Mouse (Mus musculus): ENCODE measurements around the gene Dysf. TPM values are rescaled to one million over a fixed set of nuclear protein-coding genes. Genes with fewer than 3 reads are reported as not detected.

Dysf gene
- polyA plus RNA-seq, 1 experiment from 2014 or later, result 13.1 TPM

GRCm38 (mm10) chr6:84080631-84081030 lies 72.2 kb downstream of the Dysf start:
- Histone ChIP-seq H3K36me3 (peaks cover 44% of the 10 kb centered on the region), H3K27ac (replicated peaks) (no peak overlapping the region), H3K4me1 (peaks cover 13% of the 10 kb centered on the region), H3K9ac (no peak overlapping the region), H3K4me2 (no peak overlapping the region), H3K27me3 (replicated peaks) (no peaks in the 10 kb centered on the region; the same call in 1 of the 2 replicates), H3K9me3 (0 out of 2 replicates have a peak, but pooled peaks cover 5% of the 10 kb centered on the region), H3K4me3 (no peak overlapping the region)
- WGBS, result 83% methylated on average over 3 of the region's 3 CpGs
- ATAC-seq (ENCODE audit: extremely low read depth, insufficient number of reproducible peaks, low FRiP score, low TSS enrichment), result no peak

GRCm38 (mm10) chr6:84084757-84085156 lies 76.4 kb downstream of the Dysf start:
- ATAC-seq (ENCODE audit: extremely low read depth, insufficient number of reproducible peaks, low FRiP score, low TSS enrichment), result no peak
- H3K36me3 ChIP-seq, result peaks cover 57% of the 10 kb centered on the region
- no peaks in the 10 kb centered on the region for H3K9me3 ChIP-seq
- H3K27ac ChIP-seq (replicated peaks), result peak overlapping the region; percentile 53
- no peak overlapping the region for H3K4me3 ChIP-seq
- no peaks in the 10 kb centered on the region; the same call in 1 of the 2 replicates for H3K27me3 ChIP-seq (replicated peaks)
- 63% methylated on average over 10 of the region's 10 CpGs for WGBS
- H3K4me2 ChIP-seq, result no peak overlapping the region
- peaks cover 17% of the 10 kb centered on the region for H3K4me1 ChIP-seq
- no peak overlapping the region; the same call in 1 of the 2 replicates for H3K9ac ChIP-seq

- no peaks in the 10 kb centered on the region for H3K27me3 ChIP-seq (replicated peaks)
- 19% methylated on average over 4 of the region's 4 CpGs for WGBS
- no peak overlapping the region for H3K9ac ChIP-seq
- no peaks in the 10 kb centered on the region for H3K9me3 ChIP-seq
- H3K4me2 ChIP-seq, result no peak overlapping the region
- no peak for ATAC-seq (ENCODE audit: extremely low read depth, insufficient number of reproducible peaks, low FRiP score, low TSS enrichment)
- no peak overlapping the region for H3K4me3 ChIP-seq
- H3K36me3 ChIP-seq, result peaks cover 31% of the 10 kb centered on the region
- no peaks in the 10 kb centered on the region for H3K4me1 ChIP-seq
- no peak overlapping the region for H3K27ac ChIP-seq (replicated peaks)
Observed at GRCm38 (mm10) chr6:84093473-84093872, 85.1 kb downstream of the Dysf start.

GRCm38 (mm10) chr6:84094536-84094935 lies 86.1 kb downstream of the Dysf start:
- Histone ChIP-seq H3K27me3 (replicated peaks) (no peaks in the 10 kb centered on the region), H3K4me3 (no peak overlapping the region), H3K4me1 (no peaks in the 10 kb centered on the region), H3K4me2 (no peak overlapping the region), H3K27ac (replicated peaks) (no peak overlapping the region), H3K9me3 (no peaks in the 10 kb centered on the region), H3K36me3 (peaks cover 27% of the 10 kb centered on the region), H3K9ac (no peak overlapping the region)
- 87% methylated on average over 9 of the region's 9 CpGs for WGBS
- ATAC-seq (ENCODE audit: extremely low read depth, insufficient number of reproducible peaks, low FRiP score, low TSS enrichment), result no peak

GRCm38 (mm10) chr6:84094998-84095397 lies 86.6 kb downstream of the Dysf start:
- no peaks in the 10 kb centered on the region for H3K4me1 ChIP-seq
- no peak overlapping the region for H3K4me3 ChIP-seq
- H3K27me3 ChIP-seq (replicated peaks), result no peaks in the 10 kb centered on the region
- 27% methylated on average over 7 of the region's 7 CpGs for WGBS
- H3K4me2 ChIP-seq, result no peak overlapping the region
- H3K36me3 ChIP-seq, result peaks cover 27% of the 10 kb centered on the region
- no peak for ATAC-seq (ENCODE audit: extremely low read depth, insufficient number of reproducible peaks, low FRiP score, low TSS enrichment)
- no peaks in the 10 kb centered on the region for H3K9me3 ChIP-seq
- no peak overlapping the region for H3K9ac ChIP-seq
- H3K27ac ChIP-seq (replicated peaks), result no peak overlapping the region

GRCm38 (mm10) chr6:84095882-84096281 lies 87.5 kb downstream of the Dysf start:
- peaks cover 25% of the 10 kb centered on the region for H3K36me3 ChIP-seq
- no peak overlapping the region for H3K4me3 ChIP-seq
- ATAC-seq (ENCODE audit: extremely low read depth, insufficient number of reproducible peaks, low FRiP score, low TSS enrichment), result no peak
- H3K9ac ChIP-seq, result no peak overlapping the region
- WGBS, result 17% methylated on average over 7 of the region's 7 CpGs
- no peaks in the 10 kb centered on the region for H3K9me3 ChIP-seq
- no peaks in the 10 kb centered on the region for H3K4me1 ChIP-seq
- H3K27ac ChIP-seq (replicated peaks), result no peak overlapping the region
- H3K27me3 ChIP-seq (replicated peaks), result peaks cover 5% of the 10 kb centered on the region; the same call in 1 of the 2 replicates
- H3K4me2 ChIP-seq, result no peak overlapping the region

GRCm38 (mm10) chr6:84102002-84102401 lies 93.6 kb downstream of the Dysf start:
- Histone ChIP-seq H3K36me3 (peaks cover 17% of the 10 kb centered on the region), H3K27ac (replicated peaks) (no peak overlapping the region), H3K27me3 (replicated peaks) (peaks cover 50% of the 10 kb centered on the region), H3K4me3 (no peak overlapping the region), H3K4me2 (no peak overlapping the region), H3K9me3 (no peaks in the 10 kb centered on the region), H3K9ac (no peak overlapping the region), H3K4me1 (peaks cover 14% of the 10 kb centered on the region)
- no peak for ATAC-seq (ENCODE audit: extremely low read depth, insufficient number of reproducible peaks, low FRiP score, low TSS enrichment)
- 69% methylated on average over 15 of the region's 15 CpGs for WGBS

GRCm38 (mm10) chr6:84105148-84106022 lies 97.0 kb downstream of the Dysf start:
- H3K27ac ChIP-seq (replicated peaks), result no peak overlapping the region
- no peaks in the 10 kb centered on the region for H3K9me3 ChIP-seq
- peaks cover 15% of the 10 kb centered on the region for H3K36me3 ChIP-seq
- peak overlapping the region; percentile 77 for H3K9ac ChIP-seq
- H3K4me2 ChIP-seq, result peak overlapping the region; percentile 81
- WGBS, result 7% methylated on average over 40 of the region's 40 CpGs
- ATAC-seq (ENCODE audit: extremely low read depth, insufficient number of reproducible peaks, low FRiP score, low TSS enrichment), result no peak; the same call in 1 of the 2 replicates
- H3K4me3 ChIP-seq, result peak overlapping the region; percentile 55
- peaks cover 58% of the 10 kb centered on the region for H3K27me3 ChIP-seq (replicated peaks)
- peaks cover 21% of the 10 kb centered on the region for H3K4me1 ChIP-seq

- H3K9me3 ChIP-seq, result no peaks in the 10 kb centered on the region
- peak overlapping the region; percentile 55 for H3K4me3 ChIP-seq
- peaks cover 28% of the 10 kb centered on the region for H3K4me1 ChIP-seq
- H3K4me2 ChIP-seq, result peak overlapping the region; percentile 81
- no peak for ATAC-seq (ENCODE audit: extremely low read depth, insufficient number of reproducible peaks, low FRiP score, low TSS enrichment)
- WGBS, result 25% methylated on average over 12 of the region's 12 CpGs
- peak overlapping the region; percentile 77 for H3K9ac ChIP-seq
- peaks cover 15% of the 10 kb centered on the region for H3K36me3 ChIP-seq
- H3K27me3 ChIP-seq (replicated peaks), result peaks cover 51% of the 10 kb centered on the region
- H3K27ac ChIP-seq (replicated peaks), result no peak overlapping the region
Observed at GRCm38 (mm10) chr6:84106082-84106481, 97.7 kb downstream of the Dysf start.

- no peak overlapping the region for H3K4me2 ChIP-seq
- no peak overlapping the region for H3K4me3 ChIP-seq
- no peaks in the 10 kb centered on the region for H3K9me3 ChIP-seq
- peaks cover 47% of the 10 kb centered on the region for H3K36me3 ChIP-seq
- H3K27ac ChIP-seq (replicated peaks), result no peak overlapping the region
- ATAC-seq (ENCODE audit: extremely low read depth, insufficient number of reproducible peaks, low FRiP score, low TSS enrichment), result no peak
- H3K9ac ChIP-seq, result no peak overlapping the region
- peaks cover 28% of the 10 kb centered on the region for H3K4me1 ChIP-seq
- WGBS, result 53% methylated on average over 6 of the region's 6 CpGs
- peaks cover 20% of the 10 kb centered on the region; the same call in 1 of the 2 replicates for H3K27me3 ChIP-seq (replicated peaks)
Observed at GRCm38 (mm10) chr6:84110377-84110776, 102.0 kb downstream of the Dysf start.

GRCm38 (mm10) chr6:84111106-84111505 lies 102.7 kb downstream of the Dysf start:
- WGBS, result 50% methylated on average over 11 of the region's 11 CpGs
- Histone ChIP-seq H3K27ac (replicated peaks) (no peak overlapping the region), H3K9me3 (no peaks in the 10 kb centered on the region), H3K4me1 (peaks cover 21% of the 10 kb centered on the region), H3K4me2 (no peak overlapping the region), H3K4me3 (no peak overlapping the region), H3K27me3 (replicated peaks) (peaks cover 16% of the 10 kb centered on the region; the same call in 1 of the 2 replicates), H3K9ac (no peak overlapping the region), H3K36me3 (peaks cover 52% of the 10 kb centered on the region)
- ATAC-seq (ENCODE audit: extremely low read depth, insufficient number of reproducible peaks, low FRiP score, low TSS enrichment), result no peak

Data from heart, embryonic 13.5 days (tissue).